Mouse (Mus musculus) intestine, embryonic 14.5 days (tissue): ENCODE results near the gene Trim63. TPM values are rescaled to one million over a fixed set of nuclear protein-coding genes. Genes with fewer than 3 reads are reported as not detected.
A peak's percentile ranks its signal among the peaks of the same experiment; 100 is the strongest.
"Not testable (repeated sequence)": the region's sequence is repeated elsewhere in the genome, so short reads cannot be mapped to it uniquely, and the experiment has no call there.

Source experiments
- ATAC-seq: fragments of 200-750 bp; cut with Nextera tagmentation; replicated peaks from 2 replicates; pipeline ENCODE4 v1.8.0; 2017; ENCODE audit warnings: low read depth, moderate number of reproducible peaks, moderate TSS enrichment, moderate library complexity; ENCODE audit not compliant: low FRiP score, low TSS enrichment
- DNase-seq: peaks from one replicate; pipeline ENCODE4 v3.0.0-alpha.2; 2018; ENCODE audit warnings: low spot score
- H3K27ac ChIP-seq: fragments of 300-500 bp; sonication (generic); 2 replicates; pipeline ENCODE4 v1.5.1; 2014; ENCODE audit warnings: low read depth, mild to moderate bottlenecking, control low read depth
- H3K27me3 ChIP-seq: fragments of 300-500 bp; sonication (generic); replicated peaks from 2 replicates; pipeline ENCODE4 v1.6.1; 2014; ENCODE audit warnings: low read length, control low read depth; ENCODE audit not compliant: control insufficient read depth, insufficient read depth
- H3K36me3 ChIP-seq: fragments of 300-500 bp; sonication (generic); 2 replicates; pipeline ENCODE4 v1.6.1; 2014; ENCODE audit warnings: low read length, control low read depth; ENCODE audit not compliant: control insufficient read depth, insufficient read depth
- H3K4me1 ChIP-seq: fragments of 300-500 bp; sonication (generic); replicated peaks from 2 replicates; pipeline ENCODE4 v1.6.1; 2014; ENCODE audit warnings: low read length, control low read depth, mixed read lengths; ENCODE audit not compliant: control insufficient read depth, insufficient read depth
- H3K4me2 ChIP-seq: fragments of 300-500 bp; sonication (generic); 2 replicates; pipeline ENCODE4 v1.6.1; 2014; ENCODE audit warnings: low read length
- H3K4me3 ChIP-seq: fragments of 300-500 bp; sonication (generic); 2 replicates; pipeline ENCODE4 v1.5.1; 2014; ENCODE audit warnings: low read depth, low read length, control low read depth, mixed read lengths
- H3K9ac ChIP-seq: fragments of 300-500 bp; sonication (generic); 2 replicates; pipeline ENCODE4 v1.6.1; 2014; ENCODE audit warnings: mild to moderate bottlenecking, low read length
- H3K9me3 ChIP-seq: fragments of 300-500 bp; sonication (generic); 2 replicates; pipeline ENCODE4 v1.6.1; 2016; ENCODE audit warnings: low read length, control low read depth; ENCODE audit not compliant: control insufficient read depth
- WGBS: fragments of 180-500 bp; shearing (Covaris S2); extraction: QIAGEN DNeasy Blood & Tissue Kit; methylation state at CpG from one replicate; pipeline ENCODE4 v1.1.7; 2014; 5-methylcytosine and 5-hydroxymethylcytosine counted together
- polyA plus RNA-seq: library from polyadenylated mRNA; unstranded; fragments of >200 nt; fragmentation: Nextera tagmentation; extraction: Ambion mirVana; gene quantifications from 2 replicates; pipeline ENCODE4 v1.2.1, GENCODE M21; 2014

The Trim63 gene
- polyA plus RNA-seq, 1 experiment from 2014 or later = not detected

- 1% methylated on average over 59 of the region's 59 CpGs for WGBS
- Histone ChIP-seq H3K9me3 (no peaks in the 10 kb centered on the region), H3K27me3 (no peaks in the 10 kb centered on the region), H3K4me1 (peaks cover 23% of the 10 kb centered on the region), H3K4me3 (peak overlapping the region; percentile 97), H3K9ac (peak overlapping the region; percentile 91), H3K36me3 (peaks cover 32% of the 10 kb centered on the region), H3K4me2 (peak overlapping the region; percentile 89), H3K27ac (peak overlapping the region; percentile 99)
- DNase-seq = no peak
- ATAC-seq = peak; percentile 67
Observed at GRCm38 (mm10) chr4:134286226-134287167, 28.4 kb upstream of the Trim63 start.

GRCm38 (mm10) chr4:134287168-134287564 lies 27.8 kb upstream of the Trim63 start:
- peak overlapping the region; percentile 89 for H3K4me2 ChIP-seq
- H3K4me3 ChIP-seq = peak overlapping the region; percentile 97
- DNase-seq = peak; percentile 99
- peaks cover 26% of the 10 kb centered on the region for H3K36me3 ChIP-seq
- peak overlapping the region; percentile 97 for H3K9ac ChIP-seq
- peaks cover 23% of the 10 kb centered on the region for H3K4me1 ChIP-seq
- peak overlapping the region; percentile 99 for H3K27ac ChIP-seq
- no peaks in the 10 kb centered on the region for H3K9me3 ChIP-seq
- 2% methylated on average over 40 of the region's 59 CpGs for WGBS
- ATAC-seq = peak; percentile 92
- H3K27me3 ChIP-seq = no peaks in the 10 kb centered on the region

DNA sequence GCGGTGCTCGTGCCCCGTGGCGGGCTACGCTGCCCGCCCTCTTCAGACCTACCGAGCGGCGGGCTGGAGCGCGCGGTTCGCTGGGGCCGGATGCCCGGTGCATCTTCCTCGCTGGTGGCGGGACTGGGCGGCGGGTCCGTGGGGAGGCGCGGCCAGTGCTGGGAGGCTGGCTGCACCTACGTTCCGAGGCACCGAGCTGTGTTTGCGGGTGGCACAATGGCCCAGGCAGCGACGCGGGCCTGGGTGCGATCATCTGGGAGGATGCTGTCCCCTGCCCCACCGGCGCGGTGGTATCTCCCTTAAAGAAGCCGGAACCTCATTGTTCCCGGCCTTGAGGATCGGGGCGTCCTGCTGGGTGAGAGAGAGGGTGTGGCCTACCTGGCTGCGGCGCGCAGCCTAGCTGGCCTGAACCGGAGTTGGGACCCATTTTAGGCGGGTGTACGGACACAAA lies 27.3 kb upstream of the Trim63 start, which contains the start of gene Pdik1l:
Pdik1l (minus strand) TSS at position 321 of the 451 bp plus-strand sequence.
- H3K9me3 ChIP-seq = no peaks in the 10 kb centered on the region
- WGBS = under 1% methylated on average over 40 of the region's 43 CpGs
- H3K27ac ChIP-seq = peak within 1 kb of the TSS; percentile 99
- peak; percentile 91 for DNase-seq
- H3K4me1 ChIP-seq = peaks cover 23% of the 10 kb centered on the region
- H3K9ac ChIP-seq = peak within 1 kb of the TSS; percentile 97
- peak within 1 kb of the TSS; percentile 97 for H3K4me3 ChIP-seq
- no peaks in the 10 kb centered on the region for H3K27me3 ChIP-seq
- H3K36me3 ChIP-seq = peaks cover 21% of the 10 kb centered on the region
- peak; percentile 83 for ATAC-seq
- peak within 1 kb of the TSS; percentile 89 for H3K4me2 ChIP-seq

DNA sequence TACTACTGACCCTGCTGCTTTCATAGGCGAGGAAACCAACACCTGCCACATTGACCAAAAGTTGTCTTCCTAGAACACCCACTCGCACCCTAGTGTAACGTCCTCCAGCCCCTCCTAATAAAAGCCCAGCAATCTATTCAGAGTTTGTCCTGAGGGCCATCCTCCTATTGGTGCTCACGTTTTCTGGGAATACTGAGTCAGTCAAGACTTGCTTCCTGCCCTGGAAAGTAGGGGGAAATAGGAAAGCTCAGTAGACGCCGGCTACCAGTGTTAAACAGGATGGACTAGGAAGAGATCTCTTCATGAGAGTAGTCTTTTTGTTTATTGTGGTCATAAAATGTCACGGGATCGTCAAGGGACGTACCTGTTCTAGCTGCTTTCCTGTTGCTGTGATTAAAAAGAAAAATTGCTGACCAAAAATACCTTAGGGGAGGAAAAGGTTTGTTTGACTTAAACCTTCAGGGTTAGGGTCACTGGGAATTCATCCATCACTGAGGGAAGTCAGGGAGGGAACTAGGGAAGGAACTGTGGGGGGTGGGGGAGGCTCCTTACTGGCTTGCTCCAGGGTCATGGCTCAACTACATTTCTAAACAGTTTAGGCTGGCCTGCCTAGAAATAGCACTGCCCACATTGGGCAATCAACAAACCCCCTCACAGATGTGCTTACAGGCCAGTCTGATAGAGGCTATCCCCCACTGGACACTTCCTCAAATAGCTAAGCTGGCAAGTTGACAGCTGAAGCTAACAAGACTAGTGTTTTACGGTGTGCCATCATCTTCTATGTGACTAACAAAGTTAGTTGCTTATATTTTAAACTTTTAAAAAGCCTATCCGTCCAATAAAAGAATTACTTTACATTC lies 26.3 kb upstream of the Trim63 start:
- peaks cover 23% of the 10 kb centered on the region for H3K4me1 ChIP-seq
- ATAC-seq (no peak), DNase-seq (no peak)
- 0 out of 2 replicates have a peak, but pooled peaks cover 9% of the 10 kb centered on the region for H3K27me3 ChIP-seq
- peak overlapping the region; percentile 97 for H3K4me3 ChIP-seq
- H3K36me3 ChIP-seq = peaks cover 11% of the 10 kb centered on the region
- H3K4me2 ChIP-seq = peak overlapping the region; percentile 89
- H3K9ac ChIP-seq = peak overlapping the region; percentile 97
- 12% methylated on average over 11 of the region's 11 CpGs for WGBS
- peak overlapping the region; percentile 99 for H3K27ac ChIP-seq
- no peaks in the 10 kb centered on the region for H3K9me3 ChIP-seq

DNA sequence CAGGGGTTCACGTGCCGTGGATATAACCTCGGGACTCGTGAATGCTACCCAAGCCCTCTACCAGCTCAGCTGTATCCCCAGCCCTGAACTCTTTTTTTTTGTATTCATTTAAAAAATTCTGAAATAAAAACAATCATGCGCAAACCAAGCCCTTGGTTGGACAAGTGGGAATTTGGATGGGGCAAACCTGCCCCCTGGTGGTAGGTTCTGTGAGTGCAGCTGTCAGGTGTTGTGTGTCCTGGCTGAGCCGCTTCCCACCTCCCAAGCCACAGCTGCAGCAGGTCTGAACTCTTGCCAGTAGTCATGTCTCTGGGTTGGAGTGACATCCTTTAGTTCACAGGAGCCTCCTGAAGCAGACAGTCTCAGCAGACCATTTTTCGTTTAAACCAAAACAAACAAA lies 22.9 kb upstream of the Trim63 start:
- Histone ChIP-seq H3K27me3 (0 out of 2 replicates have a peak, but pooled peaks cover 9% of the 10 kb centered on the region), H3K9me3 (0 out of 2 replicates have a peak, but pooled peaks cover 3% of the 10 kb centered on the region), H3K4me3 (no peak overlapping the region), H3K4me1 (peaks cover 13% of the 10 kb centered on the region), H3K9ac (no peak overlapping the region), H3K36me3 (no peaks in the 10 kb centered on the region), H3K4me2 (no peak overlapping the region), H3K27ac (no peak overlapping the region)
- DNase-seq (peak; percentile 96), ATAC-seq (no peak)
- WGBS = 18% methylated on average over 7 of the region's 7 CpGs

DNA sequence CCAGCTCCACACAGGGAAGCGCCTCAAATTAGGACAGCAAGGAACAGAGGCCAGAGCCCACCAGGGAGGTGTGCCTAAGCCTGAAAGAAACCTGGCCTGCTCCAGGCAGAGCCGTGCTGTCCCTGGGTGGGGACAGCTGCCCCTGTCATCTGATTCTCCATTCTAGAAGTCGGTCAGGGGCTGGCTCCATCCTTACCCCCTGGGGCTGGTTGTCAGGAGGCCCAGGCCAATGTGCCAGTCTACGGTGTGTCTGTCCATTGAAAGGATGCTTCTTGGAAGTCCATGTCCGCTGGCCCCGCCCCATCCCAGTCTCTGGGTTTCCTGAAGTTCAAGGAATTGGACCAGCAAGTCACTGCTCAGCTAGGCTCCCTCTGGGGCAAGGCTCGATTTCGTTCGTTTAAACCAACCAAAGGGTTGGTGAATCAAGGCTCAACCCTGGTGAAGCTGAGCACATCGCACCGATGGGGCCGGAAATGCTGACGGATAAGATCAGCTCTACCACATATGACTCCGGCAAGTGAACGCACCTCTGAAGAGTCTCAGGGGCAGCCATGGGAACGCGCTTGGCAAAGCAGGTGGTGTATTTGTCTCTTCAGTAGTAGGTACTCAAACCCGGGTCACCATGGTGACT lies 21.7 kb upstream of the Trim63 start:
- 0 out of 2 replicates have a peak, but pooled peaks cover 9% of the 10 kb centered on the region for H3K27me3 ChIP-seq
- 76% methylated on average over 18 of the region's 18 CpGs for WGBS
- H3K36me3 ChIP-seq = no peaks in the 10 kb centered on the region
- no peak overlapping the region for H3K27ac ChIP-seq
- no peak overlapping the region for H3K4me2 ChIP-seq
- no peak overlapping the region for H3K9ac ChIP-seq
- 0 out of 2 replicates have a peak, but pooled peaks cover 3% of the 10 kb centered on the region for H3K9me3 ChIP-seq
- DNase-seq = no peak
- peaks cover 11% of the 10 kb centered on the region for H3K4me1 ChIP-seq
- no peak overlapping the region for H3K4me3 ChIP-seq
- ATAC-seq = no peak

DNA sequence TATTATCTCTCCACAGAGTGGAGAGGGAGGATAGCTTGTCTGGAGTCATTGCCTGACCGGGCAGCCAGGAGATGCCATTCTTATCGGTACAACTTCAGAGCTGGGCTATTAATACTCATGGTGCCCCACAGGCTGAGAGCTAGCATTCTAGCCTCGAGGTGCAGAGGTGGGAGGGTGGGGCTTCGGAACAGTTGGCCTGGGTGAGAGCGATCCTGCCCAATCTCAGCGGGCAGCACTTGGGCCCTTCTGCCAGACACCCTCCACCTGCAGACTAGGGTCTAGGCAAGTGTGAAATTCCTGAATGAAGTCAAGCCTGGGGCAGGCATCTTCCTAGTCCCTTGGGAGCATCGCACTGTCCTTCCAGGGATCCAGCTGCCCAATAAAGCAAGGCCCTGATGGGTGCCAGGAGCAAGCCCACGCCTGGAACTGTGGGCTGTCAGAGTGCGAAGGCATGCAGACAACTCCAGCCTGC lies 21.2 kb upstream of the Trim63 start:
- no peak for DNase-seq
- H3K9me3 ChIP-seq = 0 out of 2 replicates have a peak, but pooled peaks cover 3% of the 10 kb centered on the region
- ATAC-seq = no peak
- no peak overlapping the region for H3K4me2 ChIP-seq
- no peak overlapping the region for H3K4me3 ChIP-seq
- H3K27ac ChIP-seq = no peak overlapping the region
- peaks cover 5% of the 10 kb centered on the region for H3K4me1 ChIP-seq
- no peak overlapping the region for H3K9ac ChIP-seq
- 0 out of 2 replicates have a peak, but pooled peaks cover 9% of the 10 kb centered on the region for H3K27me3 ChIP-seq
- WGBS = 62% methylated on average over 9 of the region's 9 CpGs
- H3K36me3 ChIP-seq = no peaks in the 10 kb centered on the region

GRCm38 (mm10) chr4:134296096-134296495 lies 18.8 kb upstream of the Trim63 start:
- not testable (repeated sequence) for H3K4me3 ChIP-seq, DNase-seq, H3K4me2 ChIP-seq, H3K9me3 ChIP-seq, ATAC-seq, H3K27me3 ChIP-seq, H3K27ac ChIP-seq, H3K36me3 ChIP-seq, H3K4me1 ChIP-seq, H3K9ac ChIP-seq
- WGBS = 86% methylated on average over 4 of the region's 4 CpGs
